Mouse (Mus musculus) adrenal gland, adult 2 months (tissue): ENCODE results near the gene Oit1. TPM values are rescaled to one million over a fixed set of nuclear protein-coding genes. Genes with fewer than 3 reads are reported as not detected.

Experiments used
- DNase-seq: peaks from one replicate; pipeline ENCODE4 v3.0.0; 2021
- polyA plus RNA-seq: library from polyadenylated mRNA; depleted of rRNA; stranded (reverse); fragments of >200 nt; gene quantifications from 2 replicates; pipeline ENCODE4 v1.2.3, GENCODE M21; 2012
- total RNA-seq, 2 experiments: library from RNA; stranded (reverse); gene quantifications; 2 replicates each; pipeline ENCODE4 v1.2.3; 2021

The Oit1 gene
- total and polyA plus RNA-seq, 3 experiments: not detected

DNA sequence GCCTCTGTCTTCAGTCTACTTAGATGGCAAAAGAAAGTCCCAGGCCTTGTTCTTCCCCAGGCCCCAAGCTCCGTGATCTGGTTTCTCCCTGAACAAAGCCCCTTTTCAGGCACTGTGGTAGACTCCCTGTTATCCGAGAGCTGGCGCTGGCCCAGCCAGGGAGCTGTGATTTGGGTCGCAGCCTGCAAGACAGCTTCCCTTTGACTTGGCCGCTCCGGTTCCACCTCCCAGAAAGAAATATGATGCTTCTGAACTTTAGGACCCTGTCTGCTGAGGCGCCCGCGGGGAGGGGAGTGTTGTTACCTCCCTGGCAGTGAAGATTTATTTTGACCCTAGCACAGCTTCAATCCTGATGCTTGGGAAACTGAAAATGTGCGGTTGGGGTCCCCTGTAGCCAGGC is 42.6 kb downstream of the Oit1 start:
- no peak for DNase-seq

DNA sequence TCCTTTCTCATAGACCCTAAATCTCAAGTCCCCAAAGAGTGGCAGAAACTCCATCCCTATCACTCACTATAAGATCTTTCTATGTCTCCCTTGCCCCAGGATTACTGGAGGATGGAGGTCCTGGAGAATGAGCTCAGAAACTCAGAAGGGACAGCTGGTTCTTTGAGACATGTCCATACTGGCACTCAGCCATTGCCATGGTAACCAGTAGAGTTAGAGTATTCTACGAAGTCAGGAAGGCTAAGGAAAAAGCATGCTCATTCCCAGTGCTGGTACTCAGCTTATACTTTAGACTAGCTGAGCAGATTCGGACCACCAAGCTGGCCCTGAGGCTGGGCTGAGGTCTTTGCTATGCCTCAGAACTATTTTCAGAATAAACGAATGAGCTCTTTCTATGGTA is 44.0 kb downstream of the Oit1 start:
- DNase-seq: no peak

DNA sequence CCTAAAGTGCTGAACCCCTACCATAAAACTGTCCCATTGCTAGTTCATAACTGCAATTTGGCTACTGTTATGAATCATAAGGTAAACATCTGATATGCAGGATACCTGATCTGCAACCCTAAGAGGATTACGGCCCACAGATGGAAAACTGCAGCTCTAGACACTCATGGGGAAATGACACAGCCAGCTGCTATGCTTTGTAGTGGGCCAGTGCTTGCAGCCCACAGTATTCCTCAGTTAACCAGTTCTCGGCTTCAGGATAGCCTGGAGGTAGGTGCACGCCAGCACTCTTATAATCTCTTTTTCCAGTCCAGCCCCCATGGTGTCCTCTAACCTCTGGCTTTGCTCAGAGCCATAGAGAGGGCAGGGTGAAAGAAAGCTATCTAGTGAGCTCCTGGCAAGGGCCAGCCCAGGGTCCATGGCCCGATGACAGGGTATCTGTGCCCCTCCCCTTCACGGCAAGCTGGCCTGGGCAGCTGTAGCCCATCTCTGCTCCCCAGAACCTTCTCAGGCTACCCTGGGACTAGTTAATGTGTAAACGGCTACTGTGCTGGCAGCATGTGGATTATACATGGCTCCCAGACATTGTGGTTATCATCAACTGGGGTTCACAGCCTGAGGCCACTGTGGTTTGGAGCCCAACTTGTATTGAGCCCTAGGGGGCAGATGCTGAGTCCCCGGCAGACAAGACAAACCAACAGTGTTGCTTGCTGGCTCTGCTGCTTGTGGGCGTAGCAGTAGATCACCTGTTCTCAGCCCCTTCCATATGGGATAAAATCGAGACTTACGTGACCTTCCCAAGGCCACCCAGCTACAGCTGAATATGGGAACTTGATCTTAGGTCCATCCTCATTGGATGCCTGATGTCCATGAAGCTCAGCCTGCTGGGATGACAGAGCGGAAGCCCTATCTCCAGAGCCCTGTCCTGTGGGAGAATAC is 46.0 kb downstream of the Oit1 start:
- no peak for DNase-seq

DNA sequence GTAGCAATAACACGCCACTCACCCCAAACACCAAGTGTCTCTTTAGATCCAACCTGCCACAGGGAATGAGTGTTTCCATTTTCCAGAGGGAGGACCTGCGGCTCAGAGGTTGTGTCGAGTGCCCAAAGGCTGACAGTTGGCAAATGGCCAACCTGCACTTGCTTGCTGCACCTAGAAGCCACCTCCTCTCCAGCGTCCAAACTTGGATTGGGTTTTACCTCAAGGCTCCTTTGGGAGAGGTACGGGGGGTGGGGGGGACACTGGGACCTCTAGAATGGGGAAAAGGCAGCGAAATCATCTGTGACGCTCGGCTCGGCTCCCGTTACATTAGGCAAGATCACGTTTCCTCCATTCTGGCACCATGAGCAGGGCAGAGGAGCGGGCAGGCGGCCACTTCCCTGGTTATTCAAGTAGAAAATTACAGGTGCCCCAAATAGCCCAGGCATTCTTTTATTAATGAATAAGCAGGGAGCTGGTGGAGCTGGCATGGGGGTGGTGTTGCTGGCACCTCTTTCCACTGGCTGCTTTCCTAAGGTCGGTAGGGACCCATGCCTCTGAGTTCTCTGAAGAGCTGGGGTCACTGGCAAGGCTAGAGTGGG is 47.1 kb downstream of the Oit1 start:
- peak; percentile 37 for DNase-seq

DNA sequence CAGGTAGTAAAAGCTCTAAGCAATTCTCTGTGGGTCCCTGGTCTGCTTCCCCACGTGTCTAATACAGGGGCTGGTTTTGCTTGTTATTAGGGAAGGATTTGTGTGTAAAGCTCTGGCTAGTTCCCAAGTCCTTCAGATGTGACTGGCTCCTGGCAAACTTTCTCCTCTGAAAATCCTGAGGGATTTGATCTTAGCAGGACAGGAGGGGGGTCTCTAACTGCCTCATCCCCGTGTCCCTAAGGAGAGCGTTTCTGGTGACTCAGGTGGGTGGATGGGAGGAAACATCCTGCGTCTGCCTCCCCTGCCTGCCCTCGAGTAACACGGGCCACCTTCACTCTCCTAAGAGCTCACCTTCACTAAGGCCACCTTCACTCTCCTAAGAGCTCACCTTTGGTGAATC is 48.2 kb downstream of the Oit1 start:
- DNase-seq: no peak

DNA sequence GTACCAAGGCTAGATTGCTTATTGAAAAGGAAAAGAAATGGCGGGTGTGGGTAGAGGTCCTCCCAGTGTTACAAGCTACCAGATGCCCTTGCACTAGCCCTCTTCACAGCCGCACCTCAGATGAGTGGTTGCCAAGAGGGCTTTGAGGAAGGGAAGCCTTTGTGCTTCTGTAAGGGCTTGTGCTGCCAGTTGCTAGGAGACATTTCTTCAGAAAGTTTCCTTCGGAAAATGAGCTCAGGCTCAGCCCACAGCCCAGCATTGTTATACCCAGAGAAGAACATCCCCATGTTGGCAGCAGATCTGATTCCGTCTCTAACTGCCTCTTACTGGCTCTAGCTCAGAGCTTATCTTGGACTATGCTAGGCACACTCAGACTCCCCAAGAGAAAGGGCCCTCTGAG is 49.0 kb downstream of the Oit1 start:
- no peak for DNase-seq

DNA sequence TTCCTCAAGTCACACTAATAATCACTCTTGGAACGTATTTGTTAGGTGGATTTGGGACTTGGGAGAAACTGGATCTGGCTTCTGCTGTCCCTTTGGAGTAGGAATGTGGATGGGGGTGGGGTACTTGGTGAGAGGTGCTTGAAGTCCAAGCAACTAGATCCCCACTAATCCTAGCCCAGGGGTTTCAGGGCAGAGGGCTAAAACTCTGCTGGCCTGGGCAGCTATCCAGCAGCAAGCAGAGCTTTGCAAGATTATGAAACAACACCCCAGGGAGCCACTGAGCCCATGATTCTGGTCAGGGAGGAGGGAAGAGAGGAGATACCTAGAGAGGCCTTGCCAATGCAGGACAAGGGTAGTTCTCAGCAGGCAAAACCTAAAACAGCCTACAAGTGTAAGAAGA is 51.2 kb downstream of the Oit1 start:
- DNase-seq: peak; percentile 57

DNA sequence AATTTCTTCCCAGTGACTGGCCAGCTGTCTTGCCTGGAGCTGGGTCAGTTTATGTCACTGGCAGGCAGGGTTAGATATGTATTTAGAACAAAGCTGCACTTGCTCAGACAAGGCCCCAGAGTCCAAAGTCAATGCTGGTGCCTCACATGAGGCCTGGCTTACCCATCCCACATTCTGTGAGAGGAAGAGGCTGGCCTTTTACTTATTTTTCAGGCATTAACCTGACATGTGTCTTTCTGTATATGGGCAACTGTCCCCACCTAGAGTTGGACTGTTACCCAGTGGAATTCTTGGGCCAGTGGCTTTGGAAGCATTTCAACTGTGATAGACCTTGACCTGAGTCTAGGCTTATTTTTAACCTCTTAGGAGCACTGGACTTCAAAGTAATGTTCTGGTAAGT is 51.6 kb downstream of the Oit1 start:
- peak; percentile 46 for DNase-seq

DNA sequence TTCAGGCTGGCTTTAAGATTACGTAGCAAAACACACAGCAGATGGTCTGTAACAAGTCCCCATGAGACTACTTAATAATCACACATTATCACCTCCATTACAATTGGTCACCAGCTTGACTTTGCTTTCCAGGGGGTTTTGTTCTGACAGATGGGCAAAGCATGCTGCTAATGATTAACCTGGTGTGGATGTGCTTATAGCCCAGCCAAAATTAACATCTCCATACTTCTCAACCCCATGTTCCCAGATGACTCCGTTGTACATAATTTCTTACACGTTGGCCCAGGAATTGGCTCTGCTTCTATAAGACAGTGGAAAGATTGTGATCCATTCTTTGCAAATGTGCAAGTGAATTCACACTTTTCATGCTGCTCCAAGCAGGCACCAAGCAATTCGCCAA is 52.8 kb downstream of the Oit1 start:
- DNase-seq: no peak

DNA sequence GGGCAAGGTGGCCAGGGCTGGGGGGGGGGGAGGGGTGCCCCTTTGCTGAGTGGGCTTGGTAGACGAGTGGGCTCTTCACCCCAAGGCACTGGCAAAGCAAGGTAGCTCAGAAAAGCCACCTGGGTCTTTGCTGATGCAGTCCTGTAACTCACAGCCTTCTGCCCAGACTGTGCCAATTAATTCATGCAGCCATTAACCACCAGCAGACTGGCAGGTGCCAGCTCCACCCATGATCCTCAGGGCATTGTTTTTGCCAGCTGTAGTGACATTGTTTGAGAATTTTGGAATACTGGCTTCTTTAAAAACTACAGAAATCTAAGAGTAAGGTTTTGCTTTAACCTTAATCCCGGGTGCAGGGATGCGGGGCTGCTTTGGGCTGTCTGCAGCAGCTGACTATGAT is 58.0 kb downstream of the Oit1 start:
- DNase-seq: no peak

DNA sequence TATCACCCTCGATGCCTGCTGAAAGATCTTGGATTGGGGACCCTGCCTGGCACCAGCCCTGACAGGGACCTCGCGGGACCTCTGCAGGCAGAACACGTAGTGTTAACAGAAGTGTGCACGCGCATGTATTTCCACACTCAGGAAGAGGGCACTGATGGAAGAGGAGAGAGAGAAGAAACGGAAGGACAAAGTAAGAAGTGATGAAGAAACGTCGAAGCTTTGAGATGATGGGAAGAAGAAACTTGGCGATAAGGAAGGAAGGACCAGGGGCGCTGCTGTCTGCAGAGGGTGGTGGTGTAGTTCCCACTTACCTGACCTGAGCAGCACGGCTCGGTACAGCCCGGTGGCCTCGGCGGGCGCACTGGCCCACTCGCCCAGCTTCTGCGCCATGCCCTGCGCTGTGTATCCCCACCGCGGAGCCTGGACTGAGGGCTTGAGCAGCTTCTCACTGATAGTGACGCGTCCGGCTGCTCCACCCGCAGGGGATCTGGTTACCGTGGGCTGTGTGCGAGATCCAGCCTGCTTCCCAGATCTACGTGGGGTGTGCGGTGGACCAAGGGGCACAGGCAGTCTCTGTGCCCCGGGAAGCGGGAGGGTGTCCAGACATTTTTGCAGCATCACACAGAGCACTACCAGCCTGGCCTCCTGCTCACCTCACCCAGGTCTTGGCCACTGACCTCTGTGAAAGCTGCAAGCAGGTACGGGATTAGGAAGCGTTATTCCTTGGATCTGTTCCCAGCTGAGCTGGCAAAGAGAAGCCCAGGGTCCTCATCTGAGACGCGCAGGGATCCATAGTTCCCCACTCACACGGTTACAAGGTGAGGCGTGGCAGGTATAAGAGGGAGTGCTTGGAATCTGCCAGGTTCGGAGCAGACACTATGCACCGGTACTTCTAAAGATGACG is 61.1 kb downstream of the Oit1 start, which contains the start of gene Fam107a:
Fam107a (minus strand) TSS at position 830 of the 904 bp plus-strand sequence.
- no peak for DNase-seq

DNA sequence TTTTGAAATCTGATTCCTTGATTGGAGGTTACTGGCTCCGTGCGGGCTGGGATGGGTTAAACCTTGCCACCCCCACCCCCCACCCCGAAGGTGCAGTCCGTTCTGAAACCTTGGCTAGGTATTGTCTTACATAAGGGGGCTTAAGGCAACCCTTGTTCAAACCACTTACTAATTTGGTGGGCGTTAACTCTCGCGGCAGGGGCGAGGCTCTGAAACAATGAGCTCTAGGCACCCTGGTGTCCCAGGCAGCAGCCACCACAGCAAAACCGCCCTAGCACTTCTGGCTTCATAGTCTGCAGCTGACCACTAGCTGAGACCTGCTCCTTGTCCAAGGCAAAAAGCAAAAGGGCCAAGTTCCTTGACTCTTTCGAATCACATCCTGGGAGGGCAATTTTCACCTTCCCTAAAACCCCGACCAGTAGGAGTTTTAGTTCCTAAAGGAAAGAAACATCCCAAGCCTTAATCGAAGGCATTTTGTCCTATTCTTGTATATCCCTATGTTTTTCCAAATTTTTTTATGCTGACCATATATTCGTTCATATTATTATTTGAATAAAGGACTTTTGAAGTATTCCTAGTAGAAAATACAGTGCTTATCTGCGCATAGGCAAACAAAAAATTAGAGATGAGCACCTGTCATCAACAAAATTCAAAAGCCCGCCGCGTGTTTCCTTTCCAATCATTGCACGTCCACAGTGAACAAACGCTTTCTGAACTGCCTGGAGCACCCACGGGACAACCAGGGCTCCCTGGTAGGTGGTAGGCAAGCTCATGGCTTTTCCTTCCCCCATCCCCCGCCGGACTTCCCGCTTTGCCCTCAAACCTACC is 62.0 kb downstream of the Oit1 start:
- DNase-seq: no peak

DNA sequence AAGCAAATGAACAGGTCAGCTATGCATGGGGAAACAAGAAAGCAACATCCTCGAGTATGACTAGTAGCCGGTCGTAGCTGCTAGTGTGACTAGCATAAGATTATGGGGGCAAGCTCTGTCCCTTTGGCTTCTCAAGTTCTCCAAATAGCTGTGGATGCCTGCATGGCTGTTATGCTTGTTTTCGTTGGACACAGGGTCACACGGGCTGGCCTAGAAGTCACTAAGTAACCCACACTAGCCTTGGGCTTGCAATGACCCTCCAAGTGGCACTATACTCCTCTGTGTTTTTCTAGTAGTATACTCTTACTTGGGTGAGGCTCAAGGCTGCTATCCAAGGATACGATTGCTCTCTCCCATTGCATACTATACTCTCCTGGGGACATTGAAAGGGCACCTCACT is 63.4 kb downstream of the Oit1 start:
- no peak for DNase-seq

DNA sequence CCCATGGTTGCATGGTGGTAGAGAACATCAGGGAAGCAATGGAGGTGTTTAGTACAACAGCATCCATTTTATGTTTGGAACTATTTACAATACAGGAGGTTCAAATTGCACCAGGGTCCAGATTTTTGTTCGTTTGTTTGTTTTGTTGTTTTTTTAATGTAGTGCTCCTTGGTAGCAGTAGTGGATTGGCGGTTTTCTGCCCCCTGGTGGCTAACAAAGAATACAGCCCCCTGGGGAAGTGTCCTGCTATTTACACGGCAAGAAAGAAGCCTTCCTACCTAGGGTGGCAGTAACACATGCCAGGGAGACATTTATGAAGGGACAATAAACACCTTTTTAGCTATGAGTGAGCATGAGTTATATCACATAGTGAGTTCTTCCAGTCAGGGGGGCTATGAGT is 64.0 kb downstream of the Oit1 start:
- DNase-seq: peak; percentile 31

DNA sequence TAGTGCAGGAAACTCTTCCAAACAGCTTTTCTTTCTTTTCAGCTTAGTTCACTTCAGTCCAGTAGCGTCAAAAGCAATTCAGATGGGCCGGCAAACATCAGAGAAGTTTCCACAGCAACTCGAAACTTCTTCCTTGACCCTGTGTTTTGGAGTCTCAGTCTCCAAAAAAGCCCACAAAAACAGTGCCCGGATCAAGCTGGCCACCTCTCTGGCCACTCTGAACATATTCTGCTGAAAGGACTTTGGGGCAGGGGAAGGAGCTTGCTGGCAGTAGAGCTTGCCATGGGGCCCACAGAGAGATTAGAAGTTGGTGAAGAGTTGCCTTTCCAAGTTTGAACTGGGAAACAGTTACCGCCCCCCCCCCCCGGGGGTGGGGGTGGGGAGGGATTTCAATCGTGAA is 64.7 kb downstream of the Oit1 start:
- DNase-seq: no peak

DNA sequence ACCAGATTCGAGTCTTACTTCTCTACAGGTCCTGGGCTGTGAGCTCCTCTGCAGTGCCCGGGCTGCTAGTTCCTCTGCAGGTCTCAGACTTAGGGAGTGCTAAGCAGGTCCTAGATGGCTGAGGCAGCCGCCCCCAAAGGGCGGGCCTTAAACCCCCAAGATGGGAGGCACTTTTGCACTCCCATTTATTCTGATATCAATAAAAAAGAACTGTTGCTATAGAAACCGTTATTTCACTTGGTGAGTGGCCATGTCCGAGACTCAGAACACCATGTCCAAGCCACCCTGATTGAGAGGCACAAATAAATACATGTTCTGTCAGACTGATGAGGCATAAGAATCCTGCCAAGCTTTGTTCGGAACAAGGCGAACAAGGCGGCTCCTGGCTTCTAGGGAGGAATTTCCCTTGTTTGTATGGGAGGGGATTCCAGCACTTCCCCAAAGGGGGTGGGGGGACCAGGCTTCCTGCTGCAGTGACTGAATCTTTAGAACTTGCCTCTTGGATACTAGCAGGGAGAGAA is 68.9 kb downstream of the Oit1 start:
- DNase-seq: no peak

DNA sequence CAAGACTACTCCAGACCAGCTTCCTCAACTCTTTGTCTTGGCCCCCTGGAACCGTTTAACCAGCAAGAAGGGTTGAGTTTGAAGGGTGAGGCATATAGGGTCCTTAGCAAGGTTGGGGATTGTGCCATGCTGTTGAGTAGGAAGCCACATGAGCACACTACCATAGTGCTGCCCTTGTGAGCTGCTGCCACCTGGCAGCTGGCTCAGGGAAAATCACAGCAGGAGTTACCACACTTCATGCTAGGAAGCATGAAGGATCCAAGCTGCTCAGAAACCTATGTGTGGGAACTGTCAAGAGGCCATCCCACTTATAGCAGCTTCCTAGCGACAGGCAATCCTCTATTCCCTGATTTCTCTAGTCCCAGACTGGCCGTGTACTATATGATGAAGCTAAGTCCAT is 69.9 kb downstream of the Oit1 start:
- no peak for DNase-seq

DNA sequence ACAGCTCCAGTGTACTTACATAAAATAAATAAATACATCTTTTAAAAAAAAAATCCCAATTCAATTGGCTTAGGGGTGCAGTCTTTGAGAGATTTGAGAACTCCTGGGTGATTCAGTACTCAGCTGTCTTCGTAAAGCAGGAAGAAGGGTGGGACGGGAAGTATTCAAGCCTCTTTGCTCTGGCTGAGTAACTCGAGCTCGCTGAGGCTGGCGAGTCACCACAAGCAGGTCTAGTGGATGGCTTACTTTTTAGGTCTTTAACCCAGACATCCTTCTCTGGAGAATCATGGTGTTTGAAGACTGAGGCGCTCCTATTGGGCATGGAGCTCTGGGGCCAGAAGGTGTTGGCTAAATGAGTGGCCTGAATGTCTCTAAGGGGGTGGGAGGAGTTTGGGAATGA is 71.7 kb downstream of the Oit1 start:
- no peak for DNase-seq

DNA sequence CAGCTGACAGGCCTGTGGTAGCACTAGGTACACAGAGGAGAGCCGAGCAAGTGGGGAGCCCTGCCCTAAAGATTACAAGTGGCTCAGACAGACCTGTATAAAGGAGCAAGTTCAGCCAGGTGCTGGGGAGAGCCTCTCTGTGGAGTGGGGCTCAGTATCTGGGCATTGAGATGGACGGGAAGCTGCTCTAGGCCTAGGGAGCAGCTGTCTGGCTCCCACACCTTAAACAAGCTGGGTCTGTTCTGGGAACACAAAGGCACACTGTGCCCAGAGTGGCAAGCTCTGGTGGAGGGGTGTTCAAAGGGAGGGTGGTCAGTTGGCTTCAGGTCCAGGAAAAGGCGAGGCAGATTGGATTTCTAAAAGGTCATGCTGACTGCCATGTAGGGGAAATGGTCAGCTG is 73.5 kb downstream of the Oit1 start:
- no peak for DNase-seq

DNA sequence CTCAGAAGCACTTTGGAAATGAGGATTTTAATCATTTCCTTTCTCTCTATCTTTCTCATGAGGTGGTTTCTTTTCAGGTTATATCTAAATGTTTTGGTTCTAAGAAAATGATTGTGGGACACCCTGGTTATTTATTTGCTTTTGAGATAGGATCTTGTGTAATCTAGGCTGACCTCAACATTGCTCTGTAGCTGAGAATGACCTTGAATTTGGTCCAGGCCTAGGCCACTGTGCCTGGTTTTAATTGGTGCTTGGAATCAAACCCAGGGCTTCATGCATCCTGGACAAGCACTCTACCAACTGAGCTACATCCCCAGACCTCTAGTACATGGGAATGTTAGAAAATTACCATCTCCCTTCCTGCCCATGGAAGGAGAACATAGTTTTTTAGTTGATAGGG is 74.5 kb downstream of the Oit1 start:
- peak; percentile 24 for DNase-seq

DNA sequence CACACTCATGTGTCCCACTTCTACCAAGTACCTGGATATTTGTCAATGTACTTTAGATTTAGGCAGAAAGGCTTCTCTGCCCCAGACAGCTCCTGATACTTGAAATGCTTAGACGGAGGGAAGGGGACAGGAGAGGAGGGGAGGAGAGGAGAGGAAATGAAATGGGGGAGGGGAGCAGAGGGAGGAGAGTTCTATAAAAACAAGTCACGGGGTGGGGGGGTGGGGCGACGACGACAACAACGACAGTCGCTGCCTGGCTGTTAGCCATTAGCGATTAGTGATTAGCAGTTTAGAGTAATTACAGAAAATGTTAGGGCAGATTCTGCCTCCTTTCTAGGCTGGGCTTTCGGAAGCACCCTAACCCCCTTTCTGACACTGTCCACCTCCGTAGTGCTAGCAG is 75.9 kb downstream of the Oit1 start:
- no peak for DNase-seq
